Mouse (Mus musculus) layer of hippocampus, adult 11-12 months (tissue): Measurements from ENCODE around the gene Tenm3.
"Not testable (repeated sequence)": the region's sequence is repeated elsewhere in the genome, so short reads cannot be mapped to it uniquely, and the experiment has no call there.

Source experiments
- DNase-seq: peaks from one replicate; pipeline ENCODE4 v3.0.0; 2022; ENCODE audit warnings: low spot score

The Tenm3 gene

GRCm38 (mm10) chr8:48203611-48204010 is 640.1 kb downstream of the Tenm3 start:
- no peak for DNase-seq

- DNase-seq = no peak
Measured at GRCm38 (mm10) chr8:48203161-48203560, 640.6 kb downstream of the Tenm3 start.

- DNase-seq = no peak
Measured at GRCm38 (mm10) chr8:48202632-48203031, 641.1 kb downstream of the Tenm3 start.

- DNase-seq = no peak
Measured at GRCm38 (mm10) chr8:48199171-48199570, 644.6 kb downstream of the Tenm3 start.

GRCm38 (mm10) chr8:48195971-48196370 is 647.8 kb downstream of the Tenm3 start:
- no peak for DNase-seq

- no peak for DNase-seq
Measured at GRCm38 (mm10) chr8:48188586-48188985, 655.2 kb downstream of the Tenm3 start.

- no peak for DNase-seq
Measured at GRCm38 (mm10) chr8:48183758-48184157, 660.0 kb downstream of the Tenm3 start.

- DNase-seq = no peak
Measured at GRCm38 (mm10) chr8:48181000-48181399, 662.8 kb downstream of the Tenm3 start.

- not testable (repeated sequence) for DNase-seq
Measured at GRCm38 (mm10) chr8:48180146-48180545, 663.6 kb downstream of the Tenm3 start.

- DNase-seq = no peak
Measured at GRCm38 (mm10) chr8:48178993-48179392, 664.8 kb downstream of the Tenm3 start.

GRCm38 (mm10) chr8:48177876-48178275 is 665.9 kb downstream of the Tenm3 start:
- no peak for DNase-seq
